Mouse (Mus musculus) MEL (cell line): ENCODE results near the gene Lipt1.
A peak's percentile ranks its signal among the peaks of the same experiment; 100 is the strongest.

Experiments used
- CTCF ChIP-seq, 3 experiments: IDR thresholded peaks in 2 of 3; conservative IDR thresholded peaks in 1 of 3; 2 replicates each; pipeline ENCODE4 v1.5.1; 2011 to 2012; ENCODE audit warnings: low read length in 3 of 3, low read depth in 2 of 3, mild to moderate bottlenecking in 2 of 3, improper control_type of control experiment in 1 of 3, inconsistent platforms in 1 of 3, mixed read lengths in 1 of 3, moderate library complexity in 1 of 3; ENCODE audit not compliant: control insufficient read depth in 1 of 3, insufficient read depth in 1 of 3, poor library complexity in 1 of 3, severe bottlenecking in 1 of 3
- EP300 ChIP-seq, 2 experiments: IDR thresholded peaks; 2 replicates each; pipeline ENCODE4 v1.6.1; 2011; ENCODE audit warnings: improper control_type of control experiment in 2 of 2, low read length in 2 of 2, low read depth in 1 of 2, mild to moderate bottlenecking in 1 of 2
- GATA1 ChIP-seq: IDR thresholded peaks from 2 replicates; pipeline ENCODE4 v1.6.1; 2011; ENCODE audit warnings: low read depth, low read length, improper control_type of control experiment
- HCFC1 ChIP-seq: IDR thresholded peaks from 2 replicates; pipeline ENCODE4 v1.6.1; 2012; ENCODE audit warnings: low read depth, mild to moderate bottlenecking, inconsistent platforms, low read length, improper control_type of control experiment, moderate library complexity
- MAFK ChIP-seq: IDR thresholded peaks from 2 replicates; pipeline ENCODE4 v1.6.1; 2011; ENCODE audit warnings: low read depth, mild to moderate bottlenecking, low read length, improper control_type of control experiment, borderline replicate concordance
- NRF1 ChIP-seq: IDR thresholded peaks from 2 replicates; pipeline ENCODE4 v1.6.1; 2014; ENCODE audit warnings: low read depth, mild to moderate bottlenecking, inconsistent platforms, low read length, improper control_type of control experiment, moderate library complexity; ENCODE audit not compliant: poor library complexity, insufficient read depth, severe bottlenecking
- POLR2AphosphoS2 ChIP-seq: IDR thresholded peaks from 2 replicates; pipeline ENCODE4 v1.6.1; 2011; ENCODE audit warnings: low read length, improper control_type of control experiment
- POLR2AphosphoS5 ChIP-seq: IDR thresholded peaks from 2 replicates; pipeline ENCODE4 v1.6.1; 2012; ENCODE audit warnings: low read depth, borderline replicate concordance, mild to moderate bottlenecking, inconsistent platforms, low read length, moderate library complexity, mixed read lengths
- SIN3A ChIP-seq: IDR thresholded peaks from 2 replicates; pipeline ENCODE4 v1.6.1; 2012; ENCODE audit warnings: low read length, improper control_type of control experiment, inconsistent platforms
- SMC3 ChIP-seq: IDR thresholded peaks from 2 replicates; pipeline ENCODE4 v1.6.1; 2011; ENCODE audit warnings: low read depth, low read length, improper control_type of control experiment
- USF1 ChIP-seq: IDR thresholded peaks from 2 replicates; pipeline ENCODE4 v1.6.1; 2014; ENCODE audit warnings: low read depth, mild to moderate bottlenecking, inconsistent platforms, low read length, improper control_type of control experiment, moderate library complexity

DNA sequence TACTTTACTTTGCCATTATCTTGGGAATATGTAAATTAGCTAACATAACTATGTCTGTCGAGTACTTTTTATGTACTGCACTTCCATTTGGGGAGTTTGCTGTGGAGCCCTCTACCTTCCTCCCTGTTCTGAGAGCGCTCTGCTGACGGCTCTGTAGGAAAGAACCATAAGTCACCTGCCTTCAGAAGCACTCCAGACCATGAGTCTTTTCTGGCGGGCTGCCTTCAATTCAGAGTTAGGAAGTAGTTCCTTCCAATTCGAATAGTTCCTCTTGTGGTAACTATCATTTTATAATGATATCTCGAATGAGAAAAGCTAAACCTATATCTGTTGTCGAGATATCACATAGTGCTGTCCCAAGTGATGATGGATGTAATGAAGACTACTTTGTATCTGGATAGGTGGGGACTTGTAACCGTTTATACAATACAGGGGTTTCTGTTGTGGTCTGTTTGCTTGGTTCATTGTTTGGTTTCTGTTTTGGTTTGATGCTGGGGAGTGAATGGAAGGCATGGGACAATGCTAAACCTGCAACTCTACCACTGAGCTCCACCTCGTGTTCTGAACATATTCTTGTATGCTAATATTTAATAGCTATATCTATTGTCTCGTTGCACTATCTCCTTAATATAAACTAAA, 3.7 kb upstream of the Lipt1 start:
- TF ChIP-seq POLR2AphosphoS5 (no peak), CTCF (IDR thresholded peaks at IDR 0.05 in 2 of 3, conservative IDR thresholded peaks at IDR 0.05 in 1 of 3; ENCODE audit: control insufficient read depth in 1 of 3, insufficient read depth in 1 of 3, low read depth in 2 of 3, low read length in 3 of 3, poor library complexity in 1 of 3, severe bottlenecking in 1 of 3) (no peak), MAFK (no peak), HCFC1 (no peak), SMC3 (no peak), NRF1 (no peak), SIN3A (peak; percentile 30; the same call in 1 of the 2 replicates), GATA1 (no peak; the same call in 1 of the 2 replicates), POLR2AphosphoS2 (no peak), USF1 (no peak), EP300 (IDR thresholded peaks at IDR 0.05; ENCODE audit: low read depth in 1 of 2, low read length in 2 of 2) (no peak)
